Mouse (Mus musculus): Measurements from ENCODE around the gene Cgref1.

DNA sequence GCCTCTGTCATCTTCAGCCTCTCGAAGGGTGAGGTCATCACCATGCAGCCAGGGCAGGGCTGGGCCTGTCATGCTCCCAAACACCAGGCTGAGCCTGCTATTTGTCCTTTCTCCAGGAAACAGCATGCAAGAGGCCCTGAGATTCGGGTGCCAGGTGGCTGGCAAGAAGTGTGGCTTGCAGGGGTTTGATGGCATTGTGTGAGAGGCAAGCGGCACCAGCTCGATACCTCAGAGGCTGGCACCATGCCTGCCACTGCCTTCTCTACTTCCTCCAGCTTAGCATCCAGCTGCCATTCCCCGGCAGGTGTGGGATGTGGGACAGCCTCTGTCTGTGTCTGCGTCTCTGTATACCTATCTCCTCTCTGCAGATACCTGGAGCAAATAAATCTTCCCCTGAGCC lies 14.5 kb downstream of the Cgref1 start:
- TF ChIP-seq CTCF (IDR thresholded peaks at IDR 0.05; ENCODE audit: low read depth, low read length) = no peak
- no peak for TF ChIP-seq POLR2A (IDR thresholded peaks at IDR 0.05; ENCODE audit: borderline replicate concordance, low read depth, low read length)
